Mouse (Mus musculus) kidney, adult 11 months (tissue): ENCODE data around the gene Myo1h.

Experiments used
- DNase-seq: peaks from one replicate; pipeline ENCODE4 v3.0.0; 2022

Myo1h gene

DNA sequence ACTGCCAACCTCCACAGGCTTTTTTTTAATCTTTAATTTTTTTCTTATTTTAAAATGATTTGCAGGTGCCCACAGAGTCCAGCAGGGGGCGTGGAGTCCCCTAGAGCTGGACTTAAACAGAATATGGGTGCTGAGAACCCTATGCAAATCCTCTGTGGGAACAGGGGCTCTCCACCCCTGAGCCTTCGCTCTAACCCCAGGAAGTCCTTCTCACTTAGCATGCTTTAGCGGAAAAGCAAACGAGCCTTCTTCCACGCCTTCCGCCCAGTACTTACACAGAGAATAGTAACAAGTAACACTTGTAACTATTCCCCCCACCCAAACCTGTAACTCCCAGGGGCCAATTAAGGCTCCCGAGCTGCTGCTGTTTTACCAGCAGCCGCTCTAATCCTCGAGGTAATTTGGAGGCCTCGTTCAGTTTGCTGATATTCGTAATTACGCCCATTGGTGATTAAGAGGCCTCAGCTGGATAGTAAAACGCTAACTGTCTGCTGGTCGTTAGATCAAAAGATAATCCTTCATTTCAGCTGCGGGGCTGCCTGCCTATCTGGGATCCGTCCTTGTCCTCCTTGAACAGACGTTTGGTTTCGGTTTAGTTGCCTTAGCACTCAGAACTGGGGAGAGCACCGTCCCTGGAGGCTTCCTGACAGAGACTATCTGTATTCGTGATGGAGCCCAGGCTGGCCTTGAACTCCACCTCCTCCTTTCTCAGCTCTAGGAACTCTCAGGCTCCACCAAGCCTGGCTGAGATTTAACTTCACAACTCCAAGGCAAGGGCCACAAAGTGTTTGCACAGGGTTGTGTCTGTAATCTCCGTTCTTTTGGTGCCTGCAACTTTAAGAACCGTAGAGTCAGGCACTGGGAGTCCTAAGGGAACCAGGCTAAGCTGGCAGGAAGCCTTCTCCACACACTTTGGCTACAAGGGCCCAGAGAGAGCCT, 8.0 kb downstream of the Myo1h start:
- no peak for DNase-seq

DNA sequence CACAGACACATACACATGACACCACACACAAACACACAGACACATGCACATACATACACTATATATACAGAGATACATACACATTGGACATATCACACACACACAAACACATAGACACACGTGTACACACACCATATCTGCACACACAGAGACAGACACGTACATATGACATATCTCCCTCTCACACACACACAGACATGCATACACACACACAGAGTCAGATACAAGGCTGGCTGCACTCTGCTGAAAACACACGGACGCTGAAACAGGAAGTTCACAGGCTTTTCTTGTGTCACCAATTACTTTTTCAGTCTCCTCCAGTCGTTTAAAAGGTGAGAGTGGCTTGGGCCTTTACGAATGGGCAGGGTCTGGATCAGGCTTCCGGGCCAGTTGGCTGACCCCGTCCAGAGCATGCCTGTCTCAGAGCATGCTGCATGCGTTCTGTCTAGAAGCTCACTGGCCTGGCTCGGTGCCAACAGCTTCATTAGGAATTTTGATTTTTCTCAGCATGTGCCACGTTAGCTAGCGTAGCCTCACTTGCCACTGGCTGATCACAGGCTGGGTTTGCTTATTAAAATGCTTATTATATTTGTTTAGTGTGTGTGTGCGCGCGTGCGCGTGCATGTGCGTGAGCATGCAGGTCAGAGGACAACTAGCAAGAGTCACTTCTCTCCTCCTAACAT, 9.4 kb downstream of the Myo1h start:
- DNase-seq: no peak

DNA sequence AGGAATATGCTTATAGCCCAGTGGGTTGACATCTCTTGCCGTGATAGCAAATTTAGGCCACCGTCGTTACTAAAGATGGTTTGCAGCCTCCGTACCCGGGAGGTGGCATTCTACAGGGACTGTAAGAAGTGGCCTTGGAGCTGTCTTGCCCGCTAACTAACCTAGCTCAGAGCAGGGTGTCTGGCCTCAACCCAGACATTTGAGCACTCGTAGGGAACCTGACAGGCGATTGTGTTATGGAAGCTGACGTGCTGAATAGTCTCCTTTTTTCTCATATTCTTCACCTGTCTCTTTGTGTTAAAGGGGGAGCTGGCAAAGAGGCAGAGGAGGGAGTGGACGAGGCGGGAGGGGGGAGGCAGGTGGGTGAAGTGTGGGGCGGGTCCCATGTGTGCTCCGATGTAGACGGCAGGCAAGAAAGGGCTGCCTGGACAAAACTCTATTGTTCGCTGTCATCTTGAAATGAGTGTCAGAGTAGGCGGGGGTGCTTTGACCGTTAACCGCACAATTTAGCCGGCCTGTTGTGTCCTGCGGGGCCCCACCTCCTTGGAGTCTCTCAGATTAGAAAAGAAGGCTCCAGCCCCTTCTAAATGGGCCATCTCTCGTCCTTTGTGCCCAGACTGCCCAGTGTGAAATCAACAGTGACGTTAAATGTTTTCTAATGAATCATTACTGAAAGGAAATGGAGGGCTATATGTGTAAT, 10.3 kb downstream of the Myo1h start:
- no peak for DNase-seq

DNA sequence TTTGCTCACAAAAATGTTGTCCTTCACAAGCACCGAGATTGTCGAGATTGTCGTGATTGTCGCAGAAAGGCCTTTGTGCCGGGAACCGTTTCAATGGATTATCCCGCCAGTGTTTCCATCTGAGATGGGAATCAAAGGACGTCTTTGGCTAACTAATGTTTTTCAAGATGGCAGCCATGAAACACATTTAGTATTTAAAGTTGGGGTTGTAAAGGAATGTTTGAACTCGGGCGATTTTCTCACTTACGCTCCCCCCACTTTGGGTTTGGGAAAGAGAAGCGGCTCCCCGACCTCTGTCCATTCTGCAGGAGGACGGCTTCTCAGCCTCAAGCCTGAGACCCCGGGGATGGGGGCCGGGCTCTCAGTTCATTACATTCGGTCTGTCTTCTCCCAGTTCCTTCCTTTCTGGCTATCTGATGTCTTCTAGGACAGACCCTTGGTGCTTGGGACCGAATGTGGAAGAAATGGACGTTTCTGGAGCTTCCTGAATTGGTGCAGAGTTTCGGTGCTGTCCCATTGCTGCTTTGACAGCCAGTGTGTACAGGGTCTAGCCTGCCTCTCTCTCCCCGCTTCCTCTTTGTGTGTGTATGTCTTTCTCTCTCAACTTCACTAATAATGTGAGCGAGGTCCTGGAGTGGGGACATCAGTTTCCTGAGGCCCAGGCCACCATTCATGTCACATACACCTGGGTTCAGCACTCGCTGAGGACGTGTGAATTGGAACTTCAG, 11.1 kb downstream of the Myo1h start:
- DNase-seq: no peak

DNA sequence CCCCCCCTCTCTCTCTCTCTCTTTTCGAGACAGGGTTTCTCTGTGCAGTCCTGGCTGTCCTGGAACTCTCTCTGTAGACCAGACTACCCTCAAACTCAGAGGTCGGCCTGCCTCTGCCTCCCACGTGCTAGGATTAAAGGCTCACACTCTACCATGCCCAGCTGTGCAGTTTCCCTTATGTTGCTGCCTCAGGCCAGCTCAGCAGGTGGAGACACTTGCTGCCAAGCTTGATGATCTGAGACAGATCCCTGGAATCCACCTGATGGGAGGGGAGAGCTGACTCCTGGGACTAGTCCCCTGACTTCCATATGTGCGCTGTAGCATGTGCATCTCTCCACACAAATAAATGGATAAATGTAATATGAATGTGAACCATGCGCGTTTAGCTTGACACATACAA, 14.2 kb downstream of the Myo1h start:
- DNase-seq: no peak

DNA sequence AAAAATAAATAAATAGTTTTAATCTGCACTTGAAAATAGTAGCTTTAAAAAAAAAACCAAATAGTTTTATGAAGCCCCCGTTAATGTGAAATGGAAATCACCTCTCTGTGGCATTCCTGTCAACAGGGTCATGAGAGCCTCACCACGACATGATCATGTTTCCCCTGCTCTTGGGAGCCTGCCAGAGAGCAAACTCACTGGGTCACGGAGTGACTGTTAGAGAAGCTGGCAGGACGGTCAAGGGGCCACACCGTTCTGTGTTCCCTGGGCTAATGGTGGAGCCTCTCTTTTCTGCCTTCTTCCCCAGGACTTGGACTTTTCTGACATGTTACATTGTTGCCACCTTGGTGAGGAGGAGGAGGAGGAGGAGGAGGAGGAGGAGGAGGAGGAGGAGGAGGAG, 17.5 kb downstream of the Myo1h start:
- DNase-seq: no peak

DNA sequence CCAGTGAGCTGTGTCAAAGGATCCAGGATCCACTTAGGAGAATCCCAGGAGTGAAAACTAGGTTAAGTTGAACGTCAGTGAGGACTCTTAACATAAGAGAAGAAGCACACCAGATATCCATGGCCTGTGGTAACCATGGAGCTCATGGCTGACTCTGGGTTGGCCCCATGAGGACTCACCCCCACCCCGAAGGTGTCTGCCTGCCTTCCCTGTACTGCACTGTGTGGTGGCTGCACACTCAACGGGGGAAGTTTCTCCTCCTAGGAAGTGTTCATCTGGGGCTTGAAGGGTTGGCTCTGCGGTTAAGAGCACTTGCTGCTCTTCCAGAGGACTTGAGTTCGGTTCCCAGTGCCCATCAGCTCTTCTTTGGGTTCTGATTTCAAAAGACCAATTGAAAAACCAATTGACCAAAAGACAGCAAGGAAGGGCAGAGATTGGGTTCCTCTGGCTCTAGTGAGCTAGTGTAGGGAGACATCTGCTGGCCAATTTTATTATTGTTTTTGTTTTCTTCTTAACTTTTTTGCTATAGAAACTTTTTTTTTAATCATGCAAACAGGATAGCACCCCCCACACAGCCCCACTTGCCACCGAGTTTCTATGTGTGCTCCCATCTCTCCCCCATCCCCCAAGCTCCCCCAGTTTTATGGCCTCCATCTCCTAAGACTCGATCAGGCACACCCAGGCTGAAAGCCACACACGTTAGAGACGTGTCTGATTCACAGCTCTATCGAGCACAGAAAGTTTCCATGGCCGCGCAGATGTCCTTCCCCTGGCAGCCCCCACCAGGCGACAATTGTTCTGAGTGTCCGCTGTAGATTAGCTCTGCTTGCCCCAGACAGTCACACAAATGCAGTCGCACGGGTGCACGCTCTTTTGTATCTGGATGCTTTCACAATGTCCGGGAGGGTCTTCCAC, 20.1 kb downstream of the Myo1h start:
- no peak for DNase-seq

DNA sequence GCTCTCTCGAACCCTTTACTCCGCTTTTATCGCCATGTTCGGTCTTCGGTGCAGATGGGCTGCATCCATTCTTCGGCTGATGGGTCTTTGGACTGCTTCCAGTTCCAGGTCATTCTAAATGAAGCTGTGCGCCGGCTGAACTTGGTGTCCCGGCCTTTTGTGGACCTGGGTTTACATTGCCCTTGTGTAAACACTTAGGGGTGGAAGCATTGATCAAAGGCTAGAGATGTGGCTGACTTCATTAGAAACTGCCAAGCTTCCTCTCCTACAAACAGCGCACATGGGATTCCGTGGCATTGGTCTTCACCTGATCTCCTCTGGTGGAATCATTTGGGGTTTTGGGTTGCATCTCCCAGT, 20.7 kb downstream of the Myo1h start:
- DNase-seq: no peak

DNA sequence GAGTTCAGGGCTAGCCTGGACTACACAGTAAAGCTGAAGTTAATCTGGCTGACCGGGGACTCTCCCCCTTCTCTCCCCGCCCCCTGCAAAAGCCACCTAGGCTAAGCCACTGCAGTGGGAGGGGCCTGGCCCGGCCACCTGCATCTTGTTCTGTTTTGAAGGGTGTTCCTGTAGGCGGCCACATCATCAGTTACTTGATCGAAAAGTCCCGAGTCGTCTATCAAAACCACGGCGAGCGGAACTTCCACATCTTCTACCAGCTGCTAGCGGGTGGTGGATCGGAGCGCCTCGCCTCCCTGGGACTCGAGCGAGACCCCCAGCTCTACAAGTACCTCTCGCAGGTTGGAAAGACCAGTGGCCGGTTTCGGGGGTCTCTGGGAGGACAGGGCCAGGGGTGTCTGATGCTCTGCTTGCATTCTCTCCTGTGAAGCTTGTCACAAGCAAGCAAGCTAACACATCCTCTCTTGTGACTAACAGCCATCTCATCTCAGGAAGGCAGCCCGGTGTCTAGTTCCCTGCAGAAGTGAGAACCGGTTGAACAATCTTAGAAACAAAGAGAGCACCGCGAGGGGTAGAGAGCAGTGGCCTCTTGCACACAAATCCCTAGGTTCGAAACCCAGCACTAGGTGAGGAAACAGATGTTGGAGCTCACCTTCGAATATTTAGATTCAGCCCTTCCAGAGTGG, 34.3 kb downstream of the Myo1h start:
- no peak for DNase-seq

DNA sequence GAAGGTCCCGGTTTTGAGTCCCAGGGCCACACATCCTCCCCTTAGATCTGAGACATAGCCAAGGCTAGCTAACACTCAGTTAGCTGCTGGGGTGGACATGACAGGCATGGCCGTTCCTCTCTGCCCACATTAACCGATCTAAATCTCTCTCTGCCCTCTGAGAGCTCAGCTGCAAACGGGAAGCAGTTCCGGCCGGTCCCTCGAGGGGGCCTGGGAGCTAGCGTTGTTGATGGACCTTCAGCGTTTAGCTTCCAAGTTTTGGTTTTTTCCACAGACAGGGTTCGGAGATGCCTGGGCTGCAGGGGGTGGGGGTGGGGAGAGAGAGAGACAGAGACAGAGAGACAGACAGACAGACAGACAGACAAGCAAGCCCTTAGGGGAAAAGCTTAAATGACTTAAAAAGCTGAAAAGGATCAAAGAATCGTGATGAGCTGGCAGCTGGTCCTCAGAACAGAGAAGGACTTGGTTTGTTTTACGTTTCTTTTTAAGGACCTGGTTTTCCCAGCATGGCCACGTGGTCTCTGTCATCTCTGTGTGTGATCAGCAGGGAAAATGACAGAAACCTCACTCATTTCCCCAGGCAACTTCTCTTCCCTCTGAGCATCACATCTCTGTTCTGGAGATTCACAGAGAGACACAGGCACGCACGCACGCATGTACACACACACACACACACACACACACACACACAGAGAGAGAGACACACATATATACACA, 35.0 kb downstream of the Myo1h start:
- no peak for DNase-seq

DNA sequence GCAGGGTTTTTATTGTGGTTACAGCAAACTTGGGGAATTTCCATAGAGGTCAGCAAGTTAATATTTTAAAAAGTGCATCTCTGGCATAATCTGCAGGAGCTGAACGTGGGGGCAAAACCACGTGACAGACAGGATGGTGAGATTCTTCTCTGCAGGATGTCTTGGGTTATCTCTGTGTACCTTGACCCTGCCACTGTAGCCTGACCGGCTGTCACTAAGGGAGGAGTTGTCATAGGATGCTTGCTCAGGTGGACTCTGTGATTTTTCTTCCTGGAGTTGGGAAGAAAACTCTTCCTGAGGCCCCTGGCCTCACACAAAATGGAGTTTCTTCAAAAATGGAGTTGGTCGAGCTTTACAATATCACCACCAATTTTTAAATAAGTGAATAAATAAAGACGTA, 54.0 kb downstream of the Myo1h start:
- no peak for DNase-seq

DNA sequence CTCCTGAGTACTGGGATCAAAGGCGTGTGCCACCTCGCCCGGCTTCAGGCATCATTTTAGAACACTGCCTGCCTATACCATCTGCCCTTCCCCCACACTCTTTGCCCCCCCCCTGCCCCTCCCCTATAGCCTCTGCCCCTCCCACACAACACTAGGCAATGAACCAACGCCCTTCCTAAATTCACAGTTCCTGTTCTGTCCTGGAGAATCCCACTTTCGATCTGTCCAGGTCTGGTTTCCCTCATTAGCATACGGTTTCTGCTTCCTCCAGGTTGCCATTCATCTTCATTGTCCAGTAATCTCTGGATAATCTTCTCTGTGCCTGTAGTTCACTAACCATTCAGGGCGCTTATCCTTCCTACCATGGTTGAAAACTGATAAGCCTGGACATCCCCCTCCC, 54.6 kb downstream of the Myo1h start:
- DNase-seq: no peak

DNA sequence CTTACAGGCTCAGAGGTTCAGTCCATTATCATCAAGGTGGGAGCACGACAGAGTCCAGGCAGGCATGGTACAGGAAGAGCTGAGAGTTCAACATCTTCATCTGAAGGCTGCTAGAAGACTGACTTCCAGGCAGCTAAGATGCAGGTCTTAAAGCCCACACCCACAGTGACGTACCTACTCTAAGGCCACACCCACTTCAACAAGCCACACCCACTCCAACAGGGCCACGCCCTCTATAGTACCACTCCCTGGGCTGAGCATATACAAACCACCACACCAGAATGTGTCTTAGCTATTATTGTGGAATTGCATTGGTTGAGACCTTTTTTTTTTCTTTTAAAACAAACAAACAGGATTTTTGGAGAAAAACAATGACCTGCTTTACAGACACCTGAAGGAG, 56.6 kb downstream of the Myo1h start:
- DNase-seq: no peak

DNA sequence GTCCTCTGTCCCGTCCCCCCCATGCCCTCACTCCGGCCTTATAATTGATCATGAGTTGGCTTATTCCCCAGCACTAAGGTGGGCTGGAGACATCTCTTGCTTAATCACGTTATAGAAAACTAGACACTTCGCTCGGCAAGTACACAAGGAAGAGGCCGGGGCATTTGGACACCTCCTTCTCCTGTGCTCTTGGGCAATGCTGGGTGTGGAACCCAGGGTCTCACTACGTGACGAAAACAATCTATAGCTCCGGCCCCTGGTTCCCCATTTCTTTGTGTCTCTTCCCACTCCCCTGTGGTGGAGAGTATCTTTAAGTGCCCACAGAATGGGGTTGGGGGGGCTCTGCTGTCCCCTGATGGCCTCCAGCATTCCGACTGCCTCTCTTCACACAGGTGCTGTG, 58.0 kb downstream of the Myo1h start:
- DNase-seq: no peak

DNA sequence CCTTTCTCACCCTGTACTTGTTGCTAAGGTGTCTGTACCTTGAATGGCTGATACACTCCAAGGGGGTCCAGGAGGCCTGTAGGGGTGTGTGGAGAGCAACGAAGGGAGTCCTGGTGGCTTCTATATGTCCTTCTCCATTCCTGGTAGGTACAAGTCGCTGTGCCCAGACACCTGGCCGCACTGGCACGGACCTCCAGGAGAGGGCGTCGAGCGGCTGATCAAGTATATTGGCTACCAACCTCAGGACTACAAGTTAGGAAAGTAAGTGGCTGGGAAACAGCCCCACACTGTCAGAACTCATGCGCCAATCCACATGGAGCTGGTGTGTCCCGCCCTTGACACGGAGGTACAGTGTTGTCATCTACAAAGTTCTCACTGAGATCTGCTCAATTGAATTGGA, 62.5 kb downstream of the Myo1h start:
- no peak for DNase-seq

DNA sequence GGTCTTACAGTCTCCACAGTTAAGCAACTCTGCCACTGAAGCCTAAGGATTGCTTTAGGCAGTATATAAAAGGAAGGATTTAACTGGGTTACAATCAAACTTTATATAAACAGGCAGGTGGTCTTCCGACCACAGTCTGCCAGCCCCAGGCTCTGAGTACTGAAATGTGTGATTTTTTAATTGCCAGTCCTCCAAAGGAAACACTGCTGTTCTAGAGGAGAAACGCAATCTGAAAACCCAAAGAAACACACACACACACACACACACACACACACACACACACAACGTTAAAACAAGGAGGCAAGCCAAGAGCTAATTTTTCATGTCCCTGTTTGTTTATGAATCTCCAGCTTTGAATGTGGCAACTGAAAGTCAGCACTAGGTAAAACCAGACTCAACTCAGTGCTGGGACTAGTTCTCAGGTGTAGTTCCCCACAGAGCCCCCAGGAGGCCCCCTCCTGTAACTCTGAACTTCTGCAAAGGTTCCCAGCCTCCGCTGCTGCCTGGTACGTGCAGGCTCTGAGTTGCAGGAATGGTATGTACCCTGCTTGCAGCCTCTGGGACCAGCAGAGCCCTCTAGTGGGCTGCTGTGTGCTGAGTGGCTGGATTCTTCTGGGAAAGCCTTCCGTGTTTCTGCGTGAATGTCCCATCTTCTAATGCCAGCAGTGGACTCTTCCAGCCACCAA, 67.4 kb downstream of the Myo1h start:
- DNase-seq: peak; percentile 85

DNA sequence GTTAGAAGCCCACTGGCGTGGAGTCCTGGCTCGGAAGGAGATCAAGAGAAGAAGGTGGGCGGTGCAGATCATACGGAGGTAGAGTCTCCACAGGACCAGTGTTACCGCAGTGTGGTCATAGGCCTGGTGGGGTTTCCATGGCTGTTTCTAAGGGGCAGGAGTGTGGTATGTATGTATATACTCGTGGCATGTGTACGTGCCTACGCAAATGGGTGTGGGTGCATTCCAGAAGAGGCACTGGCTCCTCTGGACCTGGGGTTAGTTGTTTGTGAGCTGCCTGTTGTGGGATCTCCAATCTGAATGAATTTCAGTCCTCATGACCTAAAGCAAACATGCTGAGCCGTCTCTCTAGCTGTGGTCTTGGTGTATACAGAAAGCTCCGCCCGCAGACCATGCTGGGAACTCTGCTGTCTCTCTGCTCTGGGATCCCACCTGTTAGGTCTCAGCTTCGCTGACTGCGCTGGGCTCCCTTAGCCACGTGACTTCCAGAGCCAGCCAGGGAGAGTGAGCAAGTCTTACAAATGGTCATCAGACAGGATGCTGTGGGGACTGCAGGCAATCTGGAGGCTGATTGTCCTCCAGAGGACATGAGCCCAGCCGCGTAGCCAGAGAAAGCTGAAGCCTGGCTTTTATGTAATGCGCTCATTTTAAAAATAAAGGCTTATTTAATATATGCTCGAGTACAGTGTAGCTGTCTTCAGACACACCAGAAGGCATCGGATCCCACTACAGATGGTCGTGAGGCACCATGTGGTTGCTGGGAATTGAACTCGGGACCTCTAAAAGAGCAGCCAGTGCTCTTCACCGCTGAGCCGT, 68.2 kb downstream of the Myo1h start:
- DNase-seq: no peak

DNA sequence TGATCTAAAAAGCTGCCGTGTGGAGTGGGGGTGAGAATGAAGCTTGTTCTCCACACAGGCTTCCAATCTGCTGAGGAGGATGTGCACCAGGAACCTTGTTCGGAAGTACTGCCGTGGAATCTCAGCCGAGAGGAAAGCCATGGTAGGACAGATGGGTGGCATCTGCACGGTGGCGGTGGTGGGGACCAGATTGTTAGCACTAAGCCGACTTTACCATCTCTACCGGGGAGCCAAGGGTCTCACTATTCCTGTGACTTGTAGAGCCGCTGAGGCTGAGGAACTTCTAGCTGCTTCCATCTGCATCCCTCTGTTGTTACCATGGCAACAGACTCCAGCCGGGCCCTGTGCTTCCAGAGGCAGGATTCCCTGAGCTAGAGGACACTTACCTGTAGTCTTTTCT, 69.9 kb downstream of the Myo1h start:
- DNase-seq: no peak

DNA sequence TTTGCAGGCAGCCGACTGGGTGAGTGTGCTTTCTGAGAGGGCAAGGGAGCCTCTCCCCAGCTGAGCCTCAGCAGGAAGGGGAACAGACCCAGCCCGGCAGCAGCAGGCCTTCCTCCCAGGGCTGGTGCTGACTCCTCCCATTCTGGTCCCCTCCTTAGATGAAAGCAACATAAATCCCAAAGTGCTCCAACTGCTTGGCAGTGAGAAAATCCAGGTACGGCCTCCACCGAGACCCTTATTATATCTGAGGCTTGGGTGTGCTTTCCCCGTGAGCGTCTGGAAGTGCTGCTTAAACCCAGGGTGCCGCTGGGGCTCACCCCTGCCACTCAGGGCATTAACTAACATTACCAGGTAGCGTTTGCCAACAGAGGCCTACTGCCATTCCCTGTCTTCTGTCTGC, 70.6 kb downstream of the Myo1h start:
- no peak for DNase-seq
